Mouse (Mus musculus) liver, embryonic 15.5 days (tissue): ENCODE measurements around the gene Gm13102. TPM values are rescaled to one million over a fixed set of nuclear protein-coding genes. Genes with fewer than 3 reads are reported as not detected.
"Not testable (repeated sequence)": the region's sequence is repeated elsewhere in the genome, so short reads cannot be mapped to it uniquely, and the experiment has no call there.

Experiments
- ATAC-seq: fragments of 200-750 bp; cut with Nextera tagmentation; 2 replicates; pipeline ENCODE4 v1.8.0; 2017; ENCODE audit warnings: moderate number of reproducible peaks, mild to moderate bottlenecking, moderate library complexity; ENCODE audit not compliant: insufficient read depth
- H3K27ac ChIP-seq: fragments of 300-500 bp; sonication (generic); replicated peaks from 2 replicates; pipeline ENCODE4 v1.5.1; 2015; ENCODE audit warnings: mild to moderate bottlenecking, inconsistent platforms
- H3K27me3 ChIP-seq: fragments of 300-500 bp; sonication (generic); 2 replicates; pipeline ENCODE4 v1.6.1; 2015; ENCODE audit warnings: mild to moderate bottlenecking, inconsistent platforms
- H3K36me3 ChIP-seq: fragments of 300-500 bp; sonication (generic); replicated peaks from 2 replicates; pipeline ENCODE4 v1.6.1; 2015; ENCODE audit warnings: moderate library complexity, mild to moderate bottlenecking, inconsistent platforms
- H3K4me1 ChIP-seq: fragments of 300-500 bp; sonication (generic); replicated peaks from 2 replicates; pipeline ENCODE4 v1.6.1; 2015; ENCODE audit warnings: inconsistent platforms
- H3K4me2 ChIP-seq: fragments of 300-500 bp; sonication (generic); 2 replicates; pipeline ENCODE4 v1.6.1; 2015; ENCODE audit warnings: moderate library complexity, mild to moderate bottlenecking, inconsistent platforms
- H3K4me3 ChIP-seq: fragments of 300-500 bp; sonication (generic); replicated peaks from 2 replicates; pipeline ENCODE4 v1.5.1; 2015; ENCODE audit warnings: mild to moderate bottlenecking, inconsistent platforms
- H3K9ac ChIP-seq: fragments of 300-500 bp; sonication (generic); 2 replicates; pipeline ENCODE4 v1.6.1; 2015; ENCODE audit warnings: moderate library complexity, mild to moderate bottlenecking, inconsistent platforms
- H3K9me3 ChIP-seq: fragments of 300-500 bp; sonication (generic); replicated peaks from 2 replicates; pipeline ENCODE4 v1.6.1; 2016; ENCODE audit warnings: inconsistent platforms
- WGBS: fragments of 180-500 bp; shearing (Covaris S2); methylation state at CpG from one replicate; pipeline ENCODE4 v1.1.7; 2015; ENCODE audit warnings: mixed read lengths; ENCODE audit not compliant: insufficient replicate concordance; 5-methylcytosine and 5-hydroxymethylcytosine counted together
- polyA plus RNA-seq: library from polyadenylated mRNA; unstranded; fragments of >200 nt; fragmentation: Nextera tagmentation; extraction: Ambion mirVana; gene quantifications from 2 replicates; pipeline ENCODE4 v1.2.1, GENCODE M21; 2015

Gm13102 gene
- not detected in 2 replicates for polyA plus RNA-seq

DNA sequence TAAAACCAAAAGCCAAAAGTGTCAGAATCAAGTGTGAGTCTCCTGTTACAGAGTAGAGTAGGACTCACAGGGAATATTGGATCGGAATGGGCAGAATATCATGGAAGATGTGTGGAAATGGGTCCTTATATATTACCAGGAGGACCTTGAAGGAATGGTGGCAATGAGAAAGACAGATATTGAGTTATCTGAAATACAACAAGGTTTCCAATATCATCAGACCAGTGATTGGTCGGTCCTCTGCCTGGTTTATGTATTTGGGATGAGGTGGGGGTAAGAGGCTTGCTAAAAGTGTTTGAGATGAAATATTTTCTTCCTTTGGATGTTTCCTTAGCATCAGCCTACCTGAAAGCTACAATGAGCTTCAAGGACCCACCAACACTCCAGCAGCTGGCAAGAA is at the start of gene Gm13102:
Gene Gm13102 (plus strand): TSS at position 301 of the 400 bp plus-strand sequence.
- not testable (repeated sequence) for H3K4me1 ChIP-seq, H3K27me3 ChIP-seq, H3K9me3 ChIP-seq, H3K4me3 ChIP-seq, H3K9ac ChIP-seq, ATAC-seq, H3K4me2 ChIP-seq, H3K36me3 ChIP-seq, H3K27ac ChIP-seq
- 86% methylated on average over 1 of the region's 2 CpGs for WGBS

DNA sequence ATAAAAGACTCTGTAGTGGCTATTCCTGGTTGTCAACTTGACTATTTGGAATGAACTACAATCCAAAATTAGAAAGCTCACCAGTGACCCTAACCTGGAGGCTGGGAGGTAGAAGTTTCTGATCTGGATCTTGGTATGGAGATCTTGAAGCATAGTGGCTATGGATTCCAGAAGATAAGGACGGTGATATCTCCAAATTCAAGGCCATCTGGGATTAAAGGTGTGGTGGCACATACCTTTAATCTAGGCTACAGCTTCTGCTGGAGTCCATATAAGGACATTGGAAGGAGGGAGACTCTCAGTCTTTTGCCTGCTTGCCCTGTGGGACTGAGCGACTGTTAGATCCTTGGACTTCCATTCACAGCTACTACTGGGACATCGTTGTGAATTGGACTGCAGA is 47.4 kb upstream of the Gm13102 start, which contains the start of gene Pramel4:
Gene Pramel4 (plus strand): TSS at position 301 of the 400 bp plus-strand sequence.
- not testable (repeated sequence) for H3K36me3 ChIP-seq, H3K9me3 ChIP-seq, H3K9ac ChIP-seq, H3K27me3 ChIP-seq, H3K4me3 ChIP-seq, H3K27ac ChIP-seq, ATAC-seq, H3K4me2 ChIP-seq, H3K4me1 ChIP-seq
- WGBS = 55% methylated on average over 3 of the region's 3 CpGs

Other genes starting within 250 kb of the Gm13102 start
- gene Pramef6, start 206.1 kb upstream of the Gm13102 start, polyA plus RNA-seq = not detected in 2 replicates
- not detected in 2 replicates for gene Pramef25, start 155.5 kb upstream of the Gm13102 start, polyA plus RNA-seq
- not detected in 2 replicates for gene Gm13101, start 139.5 kb upstream of the Gm13102 start, polyA plus RNA-seq
- gene Pramef17, start 112.1 kb upstream of the Gm13102 start, polyA plus RNA-seq = not detected in 2 replicates
- gene Pramel4, start 47.3 kb upstream of the Gm13102 start, polyA plus RNA-seq = not detected in 2 replicates
- gene Oog3, start 56.2 kb downstream of the Gm13102 start, polyA plus RNA-seq = not detected in 2 replicates
- not detected in 2 replicates for gene Oog2, start 84.2 kb downstream of the Gm13102 start, polyA plus RNA-seq
- gene C87977, start 106.8 kb downstream of the Gm13102 start, polyA plus RNA-seq = not detected in 2 replicates
- gene Pramel5, start 174.0 kb downstream of the Gm13102 start, polyA plus RNA-seq = not detected in 2 replicates
- not detected in 2 replicates for gene Gm13128, start 223.8 kb downstream of the Gm13102 start, polyA plus RNA-seq